Mouse (Mus musculus): ENCODE data around the gene Zfp92. TPM values are rescaled to one million over a fixed set of nuclear protein-coding genes. Genes with fewer than 3 reads are reported as not detected.

The Zfp92 gene
- polyA plus RNA-seq, 1 experiment from 2014 or later: 0.87 TPM

DNA sequence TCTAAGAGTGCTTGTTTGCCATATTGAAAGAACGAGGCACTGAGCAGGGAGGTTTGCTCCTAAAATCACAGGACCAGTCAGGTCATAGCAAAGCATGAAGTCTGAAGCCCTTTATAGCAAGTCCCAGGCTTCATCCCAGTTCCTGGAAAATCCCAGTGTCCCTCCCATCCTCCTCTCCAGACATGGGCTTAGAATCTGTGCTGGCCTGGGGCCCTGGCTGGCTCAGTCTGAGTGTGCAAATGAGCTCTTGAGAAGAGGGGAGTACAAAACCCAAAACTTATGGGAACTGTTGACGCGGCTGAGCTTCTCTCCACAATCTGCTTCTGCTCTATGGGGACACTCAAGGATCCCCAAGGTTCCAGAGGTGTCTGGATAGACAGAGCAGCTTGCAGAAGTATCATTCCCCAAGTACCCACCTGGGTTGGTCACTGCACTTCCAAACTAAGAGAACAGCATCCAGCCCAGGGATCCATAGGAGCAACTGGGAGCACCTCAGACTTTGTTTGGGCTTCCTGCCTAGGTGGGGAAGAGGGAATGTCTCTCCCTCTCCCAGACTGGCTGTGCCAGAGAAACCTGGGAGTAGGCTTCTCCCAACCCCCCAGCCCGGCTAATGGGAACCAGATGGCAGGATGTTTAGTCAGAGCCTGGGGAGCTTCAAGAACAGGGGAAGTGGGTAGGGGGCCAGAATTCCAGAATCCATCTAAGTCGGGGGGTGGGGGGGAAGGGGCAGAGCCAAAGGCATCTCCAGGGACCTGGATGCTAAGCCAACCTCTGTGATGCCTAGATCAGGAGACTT is 56.7 kb downstream of the Zfp92 start:
- 71% methylated on average over 5 of the region's 5 CpGs for WGBS
- H3K9ac ChIP-seq (replicated peaks; ENCODE audit: low read length): no peak overlapping the region
- H3K4me2 ChIP-seq (ENCODE audit: low read length): no peak overlapping the region
- H3K4me1 ChIP-seq (ENCODE audit: control insufficient read depth, insufficient read depth, low read length): no peaks in the 10 kb centered on the region
- H3K4me3 ChIP-seq (replicated peaks; ENCODE audit: low read depth, low read length): no peak overlapping the region
- no peak overlapping the region for H3K27ac ChIP-seq (replicated peaks; ENCODE audit: low read depth, low read length)
- H3K27me3 ChIP-seq (ENCODE audit: control insufficient read depth, insufficient read depth, low read length): no peaks in the 10 kb centered on the region
- no peaks in the 10 kb centered on the region for H3K36me3 ChIP-seq (ENCODE audit: control insufficient read depth, insufficient read depth, low read length)
- DNase-seq (peak; percentile 2), ATAC-seq (ENCODE audit: low FRiP score, low TSS enrichment) (no peak)
- no peaks in the 10 kb centered on the region for H3K9me3 ChIP-seq (ENCODE audit: control insufficient read depth, low read length)

DNA sequence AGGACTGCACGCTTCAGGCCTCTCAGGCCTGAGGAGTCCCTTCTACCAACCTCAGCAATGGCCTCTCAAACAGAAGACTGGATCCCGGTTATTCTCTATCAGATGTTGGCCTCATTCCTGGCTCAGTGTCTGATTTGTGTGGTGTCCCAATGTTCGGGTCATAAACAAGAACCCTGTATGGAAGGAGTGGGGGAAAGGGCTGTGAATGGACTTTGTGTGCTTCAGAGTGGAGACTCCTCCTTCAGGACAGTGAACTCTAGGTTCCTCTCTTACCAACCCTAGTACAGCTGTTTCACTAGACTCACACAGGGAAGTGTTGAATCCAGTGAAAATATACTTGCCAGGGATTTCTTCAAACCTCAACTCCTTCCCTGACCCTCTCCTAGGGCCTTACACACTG is 57.4 kb downstream of the Zfp92 start:
- no peaks in the 10 kb centered on the region for H3K9me3 ChIP-seq (ENCODE audit: control insufficient read depth, low read length)
- no peaks in the 10 kb centered on the region for H3K4me1 ChIP-seq (ENCODE audit: control insufficient read depth, insufficient read depth, low read length)
- no peak for ATAC-seq (ENCODE audit: low FRiP score, low TSS enrichment)
- H3K27me3 ChIP-seq (ENCODE audit: control insufficient read depth, insufficient read depth, low read length): no peaks in the 10 kb centered on the region
- no peak overlapping the region for H3K4me3 ChIP-seq (replicated peaks; ENCODE audit: low read depth, low read length)
- DNase-seq: no peak
- 82% methylated on average over 3 of the region's 3 CpGs for WGBS
- no peak overlapping the region for H3K4me2 ChIP-seq (ENCODE audit: low read length)
- H3K9ac ChIP-seq (replicated peaks; ENCODE audit: low read length): no peak overlapping the region
- no peaks in the 10 kb centered on the region for H3K36me3 ChIP-seq (ENCODE audit: control insufficient read depth, insufficient read depth, low read length)
- H3K27ac ChIP-seq (replicated peaks; ENCODE audit: low read depth, low read length): no peak overlapping the region

DNA sequence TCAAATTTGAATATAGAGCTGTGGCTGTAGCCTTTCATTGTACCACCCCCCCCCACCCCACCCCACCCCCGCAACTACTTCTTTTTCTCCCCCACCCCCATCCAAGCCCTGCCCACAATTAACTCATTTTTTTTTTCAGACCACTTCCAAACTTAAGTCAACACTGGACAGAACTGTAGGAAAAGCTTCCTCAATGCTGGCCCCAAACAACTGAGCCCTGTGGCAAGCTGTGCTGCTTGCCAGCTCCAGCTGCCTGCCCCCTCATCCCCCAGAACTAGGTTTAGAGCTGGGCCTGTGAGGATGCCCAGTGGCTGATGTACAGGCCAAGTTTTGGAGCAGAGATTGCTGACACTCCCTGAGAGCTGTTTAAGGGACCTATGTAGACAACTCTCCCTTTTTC is 57.9 kb downstream of the Zfp92 start:
- DNase-seq (no peak), ATAC-seq (ENCODE audit: low FRiP score, low TSS enrichment) (no peak)
- no peak overlapping the region for H3K27ac ChIP-seq (replicated peaks; ENCODE audit: low read depth, low read length)
- no peak overlapping the region for H3K4me3 ChIP-seq (replicated peaks; ENCODE audit: low read depth, low read length)
- 86% methylated on average over 1 of the region's 1 CpGs for WGBS
- H3K9ac ChIP-seq (replicated peaks; ENCODE audit: low read length): no peak overlapping the region
- H3K27me3 ChIP-seq (ENCODE audit: control insufficient read depth, insufficient read depth, low read length): no peaks in the 10 kb centered on the region
- H3K4me1 ChIP-seq (ENCODE audit: control insufficient read depth, insufficient read depth, low read length): no peaks in the 10 kb centered on the region
- no peak overlapping the region for H3K4me2 ChIP-seq (ENCODE audit: low read length)
- no peaks in the 10 kb centered on the region for H3K9me3 ChIP-seq (ENCODE audit: control insufficient read depth, low read length)
- no peaks in the 10 kb centered on the region for H3K36me3 ChIP-seq (ENCODE audit: control insufficient read depth, insufficient read depth, low read length)

DNA sequence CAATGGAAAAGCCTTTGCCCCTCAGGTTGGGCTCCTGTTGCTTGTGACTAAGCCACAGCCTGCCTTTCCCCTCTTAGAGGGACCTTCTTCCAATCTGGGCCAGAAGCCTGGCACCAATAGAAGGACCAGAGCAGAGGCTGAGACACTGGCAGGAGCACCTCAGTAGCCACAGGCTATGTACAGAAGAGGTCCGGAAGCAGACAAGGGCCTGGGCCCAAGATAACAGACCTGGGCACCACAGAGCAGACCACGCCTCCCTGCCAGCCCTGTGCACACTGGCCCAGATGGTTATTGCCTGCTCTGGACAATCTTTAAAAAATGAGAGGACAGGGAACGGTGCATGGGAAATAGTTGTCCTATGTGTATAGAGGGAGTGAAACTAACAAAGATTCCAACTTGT is 60.9 kb downstream of the Zfp92 start:
- no peaks in the 10 kb centered on the region for H3K9me3 ChIP-seq (ENCODE audit: control insufficient read depth, low read length)
- 85% methylated on average over 3 of the region's 3 CpGs for WGBS

DNA sequence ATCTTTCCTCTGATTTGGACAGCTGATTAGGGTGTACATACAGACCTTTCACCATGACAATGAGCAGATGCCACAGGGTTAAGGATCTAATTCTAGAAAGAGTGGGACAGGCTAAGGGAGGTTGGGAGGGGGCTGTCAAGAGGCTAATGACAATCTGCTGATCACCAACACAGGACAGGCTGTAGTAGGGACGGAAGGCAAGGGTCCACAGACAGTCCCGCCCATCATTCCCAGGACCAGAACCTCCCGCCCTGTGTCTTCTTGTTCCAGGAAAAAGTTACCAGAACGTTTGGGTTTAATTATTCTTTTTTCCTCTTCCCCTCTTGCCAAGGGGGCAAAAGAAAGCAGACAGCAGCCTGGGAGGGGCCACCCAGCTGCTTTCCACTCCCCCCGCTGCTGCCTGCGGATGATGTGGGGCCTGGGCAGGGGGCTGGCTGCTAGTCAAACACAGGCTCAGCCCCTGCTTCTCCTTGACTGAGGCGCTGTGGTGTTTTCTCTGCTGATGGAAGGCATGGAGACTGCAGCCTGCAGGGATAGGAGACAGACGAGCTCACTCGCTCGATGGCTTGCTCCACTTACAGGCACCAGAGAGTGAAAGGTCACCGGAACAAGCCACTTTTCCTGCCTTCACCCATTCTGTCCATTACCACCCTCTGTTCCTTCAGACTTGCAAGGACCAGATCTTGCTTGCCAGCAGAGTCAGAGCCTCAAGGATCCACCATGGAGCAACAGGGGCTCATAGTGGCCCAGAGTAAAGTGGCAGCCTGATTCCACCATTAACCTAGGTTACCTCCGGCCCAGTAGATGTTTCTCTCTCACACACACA is 63.7 kb downstream of the Zfp92 start:
- peak; percentile 1 for DNase-seq
- Histone ChIP-seq H3K27me3 (ENCODE audit: control insufficient read depth, insufficient read depth, low read length) (no peaks in the 10 kb centered on the region), H3K4me3 (replicated peaks; ENCODE audit: low read depth, low read length) (no peak overlapping the region), H3K4me1 (ENCODE audit: control insufficient read depth, insufficient read depth, low read length) (no peaks in the 10 kb centered on the region), H3K9me3 (ENCODE audit: control insufficient read depth, low read length) (no peaks in the 10 kb centered on the region), H3K9ac (replicated peaks; ENCODE audit: low read length) (no peak overlapping the region), H3K27ac (replicated peaks; ENCODE audit: low read depth, low read length) (no peak overlapping the region), H3K36me3 (ENCODE audit: control insufficient read depth, insufficient read depth, low read length) (no peaks in the 10 kb centered on the region), H3K4me2 (ENCODE audit: low read length) (no peak overlapping the region)
- ATAC-seq (ENCODE audit: low FRiP score, low TSS enrichment): no peak
- 69% methylated on average over 12 of the region's 12 CpGs for WGBS

More for the DNA sequence above, 60.9 kb downstream of the Zfp92 start:
- no peak overlapping the region for H3K27ac ChIP-seq (replicated peaks; ENCODE audit: low read depth, low read length)
- H3K4me2 ChIP-seq (ENCODE audit: low read length): no peak overlapping the region
- DNase-seq (no peak), ATAC-seq (ENCODE audit: low FRiP score, low TSS enrichment) (no peak)
- H3K9ac ChIP-seq (replicated peaks; ENCODE audit: low read length): no peak overlapping the region
- no peaks in the 10 kb centered on the region for H3K36me3 ChIP-seq (ENCODE audit: control insufficient read depth, insufficient read depth, low read length)
- no peaks in the 10 kb centered on the region for H3K4me1 ChIP-seq (ENCODE audit: control insufficient read depth, insufficient read depth, low read length)
- H3K27me3 ChIP-seq (ENCODE audit: control insufficient read depth, insufficient read depth, low read length): no peaks in the 10 kb centered on the region
- H3K4me3 ChIP-seq (replicated peaks; ENCODE audit: low read depth, low read length): no peak overlapping the region

DNA sequence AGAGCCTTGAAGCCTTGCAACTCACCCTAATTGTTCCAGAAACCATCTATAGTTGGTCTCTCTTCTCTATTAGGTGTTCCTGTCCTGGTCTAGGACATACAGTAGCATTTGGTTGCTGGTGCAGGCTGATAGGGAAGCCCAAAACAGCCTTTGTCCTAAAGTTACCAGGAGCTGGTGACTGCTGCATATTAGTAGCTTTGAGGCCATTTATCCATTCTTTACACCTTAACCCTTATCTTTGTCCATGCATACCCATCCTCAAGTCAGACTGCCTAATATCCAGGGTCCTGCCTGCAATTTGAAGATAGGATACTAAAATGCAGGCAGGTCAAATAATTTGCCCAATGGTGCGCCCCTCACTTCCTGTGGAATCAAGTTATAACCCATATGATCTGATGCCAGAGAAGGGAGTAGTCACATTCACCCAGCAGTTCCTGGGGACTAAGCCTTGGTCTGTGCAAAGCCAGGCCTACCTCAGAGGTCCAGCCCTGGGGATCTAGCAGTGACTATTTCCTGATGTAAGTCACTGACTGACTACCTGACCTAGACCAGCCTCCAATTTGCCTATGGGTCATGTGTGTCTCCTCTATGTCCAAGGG is 64.9 kb downstream of the Zfp92 start:
- H3K9me3 ChIP-seq (ENCODE audit: control insufficient read depth, low read length): no peaks in the 10 kb centered on the region
- ATAC-seq (ENCODE audit: low FRiP score, low TSS enrichment) (no peak), DNase-seq (no peak)
- no peak overlapping the region for H3K4me3 ChIP-seq (replicated peaks; ENCODE audit: low read depth, low read length)
- no peak overlapping the region for H3K27ac ChIP-seq (replicated peaks; ENCODE audit: low read depth, low read length)
- no peaks in the 10 kb centered on the region for H3K36me3 ChIP-seq (ENCODE audit: control insufficient read depth, insufficient read depth, low read length)
- no peaks in the 10 kb centered on the region for H3K4me1 ChIP-seq (ENCODE audit: control insufficient read depth, insufficient read depth, low read length)
- WGBS: 81% methylated on average over 1 of the region's 1 CpGs
- H3K9ac ChIP-seq (replicated peaks; ENCODE audit: low read length): no peak overlapping the region
- H3K27me3 ChIP-seq (ENCODE audit: control insufficient read depth, insufficient read depth, low read length): no peaks in the 10 kb centered on the region
- H3K4me2 ChIP-seq (ENCODE audit: low read length): no peak overlapping the region

DNA sequence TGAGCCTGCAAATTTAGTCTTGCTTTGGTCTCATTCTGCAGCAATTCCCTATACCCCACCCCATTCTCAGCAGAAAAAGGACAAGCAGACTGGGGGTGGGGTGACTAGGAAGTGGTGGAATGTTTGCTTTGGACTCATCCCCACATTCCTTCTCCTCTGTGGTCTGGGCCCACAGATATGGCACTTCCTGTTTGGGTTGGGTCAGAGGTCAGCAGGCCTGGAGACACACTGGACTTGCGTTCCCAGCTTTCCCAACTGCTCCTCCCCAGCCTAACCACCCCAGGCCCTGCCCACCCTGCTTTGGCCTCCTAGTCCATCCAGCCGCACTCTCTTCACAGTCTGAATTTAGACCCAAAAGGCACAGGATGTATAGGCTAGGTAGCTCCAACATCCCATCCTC is 65.7 kb downstream of the Zfp92 start:
- no peaks in the 10 kb centered on the region for H3K9me3 ChIP-seq (ENCODE audit: control insufficient read depth, low read length)

DNA sequence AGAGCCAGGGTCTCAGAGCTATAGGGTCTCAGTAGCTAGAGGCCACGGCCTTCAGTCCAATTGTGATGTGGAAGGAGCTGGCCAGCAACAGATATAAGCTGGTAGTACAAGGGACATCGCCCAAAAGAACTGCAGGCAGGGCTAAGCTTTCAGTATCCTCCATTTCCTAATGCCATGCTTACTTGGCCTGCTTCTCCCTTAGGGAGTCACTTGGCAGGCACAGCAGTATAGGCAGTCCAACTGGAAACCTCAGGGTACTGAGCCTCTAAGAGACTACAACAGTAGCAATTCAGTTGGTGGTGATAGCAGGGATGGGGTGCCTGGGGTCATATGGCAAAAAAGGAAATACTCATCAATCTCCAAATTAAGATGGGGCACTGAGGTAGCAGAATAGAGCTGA is 66.6 kb downstream of the Zfp92 start:
- no peak overlapping the region for H3K4me3 ChIP-seq (replicated peaks; ENCODE audit: low read depth, low read length)
- no peaks in the 10 kb centered on the region for H3K4me1 ChIP-seq (ENCODE audit: control insufficient read depth, insufficient read depth, low read length)
- no peaks in the 10 kb centered on the region for H3K36me3 ChIP-seq (ENCODE audit: control insufficient read depth, insufficient read depth, low read length)
- WGBS: 62% methylated on average over 2 of the region's 2 CpGs
- no peak overlapping the region for H3K27ac ChIP-seq (replicated peaks; ENCODE audit: low read depth, low read length)
- no peaks in the 10 kb centered on the region for H3K27me3 ChIP-seq (ENCODE audit: control insufficient read depth, insufficient read depth, low read length)
- no peak overlapping the region for H3K9ac ChIP-seq (replicated peaks; ENCODE audit: low read length)
- ATAC-seq (ENCODE audit: low FRiP score, low TSS enrichment) (no peak), DNase-seq (no peak)
- no peaks in the 10 kb centered on the region for H3K9me3 ChIP-seq (ENCODE audit: control insufficient read depth, low read length)
- no peak overlapping the region for H3K4me2 ChIP-seq (ENCODE audit: low read length)

More for the DNA sequence above, 65.7 kb downstream of the Zfp92 start:
- no peak overlapping the region for H3K9ac ChIP-seq (replicated peaks; ENCODE audit: low read length)
- no peak overlapping the region for H3K27ac ChIP-seq (replicated peaks; ENCODE audit: low read depth, low read length)
- no peak overlapping the region for H3K4me2 ChIP-seq (ENCODE audit: low read length)
- H3K4me3 ChIP-seq (replicated peaks; ENCODE audit: low read depth, low read length): no peak overlapping the region
- no peaks in the 10 kb centered on the region for H3K27me3 ChIP-seq (ENCODE audit: control insufficient read depth, insufficient read depth, low read length)
- H3K4me1 ChIP-seq (ENCODE audit: control insufficient read depth, insufficient read depth, low read length): no peaks in the 10 kb centered on the region
- 79% methylated on average over 2 of the region's 2 CpGs for WGBS
- DNase-seq (no peak), ATAC-seq (ENCODE audit: low FRiP score, low TSS enrichment) (no peak)
- no peaks in the 10 kb centered on the region for H3K36me3 ChIP-seq (ENCODE audit: control insufficient read depth, insufficient read depth, low read length)
